Mouse (Mus musculus) adrenal gland, adult 8-10 months (tissue): ENCODE results near the gene Rest. TPM values are rescaled to one million over a fixed set of nuclear protein-coding genes. Genes with fewer than 3 reads are reported as not detected.

ENCODE experiments used
- DNase-seq: peaks from one replicate; pipeline ENCODE4 v3.0.0; 2022
- total RNA-seq, 4 experiments: library from RNA; stranded (reverse); gene quantifications; 2 replicates each; pipeline ENCODE4 v1.2.4; 2022

Gene Rest
- total RNA-seq, 4 experiments from 2014 or later = 24.0 to 31.9 (median 26.4) TPM

GRCm38 (mm10) chr5:77266066-77266885 lies 985 bp downstream of the Rest start:
- DNase-seq = no peak

GRCm38 (mm10) chr5:77266886-77267401 lies 1.7 kb downstream of the Rest start:
- DNase-seq = no peak

DNA sequence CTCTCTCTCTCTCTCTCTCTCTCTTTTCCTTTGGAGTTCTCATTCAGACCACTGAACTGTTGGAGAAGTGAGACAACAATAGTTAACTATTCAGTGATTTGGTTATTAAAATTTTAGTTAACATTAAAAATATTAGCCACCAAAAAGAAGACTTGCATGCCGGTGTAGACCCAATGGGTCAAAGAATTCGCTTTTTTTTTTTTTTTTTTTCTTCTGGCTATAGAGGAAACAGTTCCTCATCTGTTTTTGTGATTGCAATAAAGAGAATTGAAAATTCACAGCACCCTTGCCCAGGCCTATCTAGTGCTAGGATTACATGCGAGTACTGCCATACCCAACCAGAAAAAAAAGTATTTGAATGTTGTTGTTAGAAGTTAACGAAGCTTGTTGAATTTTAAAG lies 2.1 kb downstream of the Rest start:
- DNase-seq = no peak

- DNase-seq = no peak
These were observed 2.8 kb downstream of the Rest start for GRCm38 (mm10) chr5:77267957-77268624.

DNA sequence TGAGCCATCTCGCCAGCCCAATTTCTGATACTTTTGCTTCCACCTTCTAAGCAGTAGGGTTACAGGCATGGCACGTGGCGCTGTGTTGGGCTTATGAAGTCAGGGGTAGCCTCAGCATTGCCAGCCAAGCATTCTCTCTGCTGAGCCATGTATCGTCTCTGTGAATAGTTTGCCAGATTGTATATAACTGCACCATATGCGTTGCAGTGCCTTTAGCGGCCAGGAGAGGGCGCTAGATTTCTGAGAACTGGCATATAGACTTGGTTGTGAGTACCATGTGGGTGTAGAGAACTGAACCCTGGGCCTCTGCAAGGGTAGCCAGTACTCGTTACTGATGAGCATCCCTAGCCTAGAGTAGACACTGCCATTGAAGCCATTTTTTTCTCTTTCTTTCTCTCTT lies 4.1 kb downstream of the Rest start:
- DNase-seq = no peak

DNA sequence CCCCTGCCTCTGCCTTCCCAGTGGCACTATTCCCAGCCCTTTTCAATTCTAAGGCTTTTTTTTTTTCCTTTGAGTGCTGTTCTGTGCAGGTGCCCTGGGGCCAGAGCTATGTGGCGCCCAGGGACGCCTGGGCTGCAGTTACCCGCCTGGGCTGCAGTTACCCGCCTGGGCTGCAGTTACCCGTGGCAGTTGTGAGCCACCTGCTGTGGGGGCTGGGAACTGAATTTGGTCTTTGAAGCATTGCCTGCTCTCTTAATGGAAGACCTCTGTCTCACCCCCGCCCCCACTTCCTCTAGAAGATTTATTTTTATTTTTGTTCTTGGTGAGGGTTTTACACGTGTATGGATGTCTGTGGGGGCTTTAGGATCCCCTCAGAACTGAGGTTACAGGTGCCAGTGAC lies 7.9 kb downstream of the Rest start:
- no peak for DNase-seq

DNA sequence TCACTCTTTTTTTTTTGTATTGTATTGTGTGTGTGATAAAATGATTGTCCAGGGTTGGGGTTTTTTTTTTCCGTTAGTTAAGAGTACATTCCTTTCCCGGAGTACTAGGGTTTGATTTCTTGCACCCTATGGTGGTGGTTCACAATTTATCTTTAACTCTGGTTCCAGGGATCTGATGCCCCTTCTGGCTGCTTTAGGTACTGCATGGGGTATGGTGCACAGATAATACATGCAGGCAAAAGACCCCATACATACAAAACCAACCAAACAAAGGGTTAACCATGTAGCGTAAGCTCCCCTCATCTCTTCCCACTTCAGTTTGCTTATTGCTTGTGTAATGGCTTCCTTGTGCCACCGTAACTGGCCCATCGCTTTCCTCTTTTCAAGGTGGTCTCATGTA lies 10.7 kb downstream of the Rest start:
- no peak for DNase-seq

- no peak for DNase-seq
These were observed 11.9 kb downstream of the Rest start for GRCm38 (mm10) chr5:77277204-77277603.

GRCm38 (mm10) chr5:77281518-77282174 lies 16.4 kb downstream of the Rest start:
- DNase-seq = no peak

GRCm38 (mm10) chr5:77282242-77282641 lies 17.0 kb downstream of the Rest start:
- DNase-seq = no peak

DNA sequence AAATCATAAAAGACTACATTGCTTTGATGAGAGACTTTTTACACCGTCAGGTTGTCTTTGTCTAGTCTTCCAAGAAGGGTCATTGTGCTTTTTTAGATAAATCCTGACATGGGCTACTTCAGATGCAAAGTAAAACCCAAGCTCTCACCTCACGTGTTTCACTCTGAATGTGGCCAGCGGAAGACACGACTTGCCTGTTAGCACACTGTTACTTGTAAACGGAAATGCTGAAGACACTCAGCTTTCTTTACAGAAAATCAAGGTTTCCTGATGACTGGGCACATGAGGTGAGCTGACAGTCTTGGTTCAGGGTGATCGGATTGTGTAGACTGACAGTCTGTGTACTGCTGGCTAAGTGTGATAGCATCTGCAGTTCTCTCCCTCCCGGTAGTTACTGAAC lies 20.4 kb downstream of the Rest start:
- DNase-seq = no peak

GRCm38 (mm10) chr5:77286904-77287303 lies 21.6 kb downstream of the Rest start:
- no peak for DNase-seq

GRCm38 (mm10) chr5:77287901-77288300 lies 22.6 kb downstream of the Rest start:
- no peak for DNase-seq

- no peak for DNase-seq
These were observed 24.4 kb downstream of the Rest start for GRCm38 (mm10) chr5:77289686-77290085.

DNA sequence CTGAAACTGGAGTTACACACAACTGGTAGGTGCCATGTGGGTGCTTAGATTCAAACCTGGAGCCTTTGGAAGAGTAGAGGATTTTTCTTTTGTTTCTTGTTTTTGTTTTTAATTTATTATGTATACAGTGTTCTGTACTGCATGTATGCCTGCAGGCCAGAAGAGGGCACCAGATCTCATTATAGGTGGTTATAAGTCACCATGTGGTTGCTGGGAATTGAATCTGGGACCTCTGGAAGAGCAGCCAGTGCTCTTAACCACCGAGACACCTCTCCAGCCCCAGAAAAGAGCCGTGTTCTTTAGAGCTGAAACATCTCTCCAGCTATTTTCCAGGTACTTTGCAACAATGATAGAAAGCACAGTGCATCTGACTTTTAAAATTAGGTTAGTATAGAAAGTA lies 25.3 kb downstream of the Rest start:
- no peak for DNase-seq

GRCm38 (mm10) chr5:77292803-77293522 lies 27.7 kb downstream of the Rest start:
- no peak for DNase-seq

DNA sequence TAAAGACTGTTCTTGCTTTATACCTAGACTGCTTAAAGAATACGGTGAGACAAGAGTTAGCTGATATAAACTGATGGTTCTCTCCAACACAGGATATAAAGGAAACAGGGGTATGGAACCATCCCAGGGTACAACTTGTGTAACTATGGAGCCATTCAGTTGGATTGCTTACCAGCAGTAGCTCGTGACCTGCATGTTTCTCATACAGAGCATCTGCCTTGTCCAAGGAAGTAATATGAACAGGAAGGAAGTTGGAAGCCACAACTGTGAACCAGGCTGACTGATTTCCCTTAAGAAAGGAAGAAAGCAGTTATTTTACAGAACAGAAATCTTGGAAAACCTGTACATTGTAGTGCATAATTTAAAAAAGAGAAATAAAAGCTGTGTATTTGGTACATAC lies 34.2 kb downstream of the Rest start:
- DNase-seq = no peak

- no peak for DNase-seq
These were observed 36.1 kb downstream of the Rest start for GRCm38 (mm10) chr5:77301296-77301903.

GRCm38 (mm10) chr5:77307821-77308553 lies 42.7 kb downstream of the Rest start:
- no peak for DNase-seq

DNA sequence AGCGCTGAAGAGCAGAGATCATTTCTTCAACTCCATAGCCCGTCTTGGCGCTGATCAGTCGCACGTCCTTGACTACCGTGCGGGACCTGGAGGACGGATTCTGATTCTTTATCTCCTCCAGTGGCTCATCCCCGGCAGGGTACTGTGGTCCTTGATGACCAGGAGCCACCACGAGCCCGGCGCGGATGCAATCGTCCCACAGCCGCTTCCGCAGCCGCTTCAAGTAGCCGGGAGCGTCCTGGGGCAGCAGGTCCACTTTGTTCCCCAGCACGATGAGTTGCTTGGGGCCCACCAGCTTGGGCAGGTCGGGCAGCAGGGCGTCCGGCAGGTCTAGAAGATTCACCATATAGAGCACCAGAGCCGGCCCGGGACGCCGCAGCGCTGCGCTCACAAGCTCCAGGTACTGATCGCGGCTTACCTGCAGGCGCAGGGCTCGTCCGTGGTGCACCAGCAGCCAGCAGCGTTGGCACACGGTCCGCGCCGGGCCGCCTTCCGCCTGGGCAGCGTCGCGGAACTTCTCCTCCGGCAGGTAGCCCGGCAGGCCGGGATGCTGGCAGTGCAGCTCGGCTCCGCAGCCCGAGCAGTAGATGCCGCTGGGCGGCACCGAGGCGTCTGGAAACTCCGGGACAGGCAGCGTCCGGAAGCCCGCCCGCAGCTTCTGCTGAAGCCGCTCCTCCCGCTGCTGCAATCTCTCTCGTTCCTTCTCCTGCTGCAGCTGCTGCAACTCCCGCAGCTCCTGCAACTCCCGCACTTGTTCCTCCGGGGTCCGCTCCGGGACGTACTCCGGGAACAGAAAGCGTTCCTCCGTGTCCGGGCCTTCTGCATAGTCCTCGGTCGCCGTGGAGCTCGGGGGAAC lies 44.0 kb downstream of the Rest start:
- DNase-seq = peak; percentile 14
